Mouse (Mus musculus): Measurements from ENCODE around the gene Hspe1.
"Not testable (repeated sequence)": the region's sequence is repeated elsewhere in the genome, so short reads cannot be mapped to it uniquely, and the experiment has no call there.

Gene Hspe1

GRCm38 (mm10) chr1:55086868-55087400, 998 bp upstream of the Hspe1 start:
- DNase-seq = no peak

GRCm38 (mm10) chr1:55087401-55087904, 479 bp upstream of the Hspe1 start:
- DNase-seq = no peak

- DNase-seq = no peak
Observed at GRCm38 (mm10) chr1:55088611-55089497, 922 bp downstream of the Hspe1 start.

- no peak for DNase-seq
Observed at GRCm38 (mm10) chr1:55089498-55090064, 1.6 kb downstream of the Hspe1 start.

- DNase-seq = no peak
Observed at GRCm38 (mm10) chr1:55092056-55092455, 4.1 kb downstream of the Hspe1 start.

- no peak for DNase-seq
Observed at GRCm38 (mm10) chr1:55092469-55092868, 4.5 kb downstream of the Hspe1 start.

GRCm38 (mm10) chr1:55106919-55107585, 19.1 kb downstream of the Hspe1 start:
- no peak for DNase-seq

- DNase-seq = no peak
Observed at GRCm38 (mm10) chr1:55107644-55108043, 19.7 kb downstream of the Hspe1 start.

GRCm38 (mm10) chr1:55108473-55108872, 20.5 kb downstream of the Hspe1 start:
- DNase-seq = no peak

GRCm38 (mm10) chr1:55109066-55109766, 21.3 kb downstream of the Hspe1 start:
- no peak for DNase-seq

GRCm38 (mm10) chr1:55123046-55123445, 35.1 kb downstream of the Hspe1 start:
- DNase-seq = no peak

GRCm38 (mm10) chr1:55123561-55123960, 35.6 kb downstream of the Hspe1 start:
- DNase-seq = no peak

GRCm38 (mm10) chr1:55124136-55124535, 36.2 kb downstream of the Hspe1 start:
- not testable (repeated sequence) for DNase-seq

- no peak for DNase-seq
Observed at GRCm38 (mm10) chr1:55129716-55130115, 41.8 kb downstream of the Hspe1 start.

- DNase-seq = no peak
Observed at GRCm38 (mm10) chr1:55130190-55130916, 42.4 kb downstream of the Hspe1 start.

GRCm38 (mm10) chr1:55130943-55131401, 43.0 kb downstream of the Hspe1 start, which contains the start of gene Mob4:
Gene Mob4, plus strand, starts transcription at chr1:55131231.
- peak; percentile 87 to 93 for DNase-seq

- DNase-seq = no peak
Observed at GRCm38 (mm10) chr1:55131424-55132014, 43.6 kb downstream of the Hspe1 start.

GRCm38 (mm10) chr1:55132308-55132707, 44.4 kb downstream of the Hspe1 start:
- DNase-seq = no peak

GRCm38 (mm10) chr1:55133173-55133572, 45.2 kb downstream of the Hspe1 start:
- DNase-seq = no peak

GRCm38 (mm10) chr1:55134301-55134700, 46.4 kb downstream of the Hspe1 start:
- no peak for DNase-seq

GRCm38 (mm10) chr1:55135846-55136245, 47.9 kb downstream of the Hspe1 start:
- no peak for DNase-seq
